19 mouse cellular contexts compared by ENCODE assay signal in the genomic region with DNA sequence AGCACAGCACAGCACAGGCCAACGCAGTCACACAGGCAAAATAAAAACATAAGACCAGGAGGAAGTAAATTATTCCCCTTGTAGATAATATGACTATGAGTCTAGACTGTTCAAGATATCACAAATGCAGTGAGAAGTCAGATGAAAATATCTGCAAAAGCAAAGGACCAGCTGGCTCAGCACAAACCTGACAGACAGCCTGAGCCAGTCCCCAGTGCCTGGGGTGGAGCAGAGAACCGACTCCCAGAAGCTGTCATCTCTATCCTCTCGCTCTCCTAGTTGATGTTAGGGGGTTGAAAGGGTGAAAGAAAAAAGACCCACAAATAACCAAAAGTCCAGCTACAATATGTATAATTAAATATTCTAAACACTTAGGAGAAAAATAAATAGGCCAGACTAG. TPM values are rescaled to one million over a fixed set of nuclear protein-coding genes. Genes with fewer than 3 reads are reported as not detected.
DNase-seq lines count a peak whose midpoint lies in the region; ATAC-seq and TF ChIP-seq lines count a peak whose summit lies in the region.
"Had no signal": no experiment of that assay in that cellular context is flagged by ENCODE, and none has a peak within 500 bp of the region (broad histone marks: within the 10 kb centered on the region; RNA-seq: fewer than 3 reads in every experiment).

No protein-coding gene starts in this region.

- no peak for ATAC-seq in kidney, postnatal 0 days (replicated peaks; ENCODE audit: low FRiP score, low read depth)
- no peak for ATAC-seq in lung, embryonic 14.5 days (ENCODE audit: insufficient read depth)
- ATAC-seq in lung, postnatal 0 days = peak; percentile 29; the same call in 1 of the 2 replicates
- ATAC-seq: forebrain, embryonic 13.5 days; forebrain, embryonic 15.5 days had no signal

- 66% methylated on average over 3 of the region's 3 CpGs for WGBS in kidney, postnatal 0 days
- 65% methylated on average over 3 of the region's 3 CpGs for WGBS in lung, embryonic 14.5 days
- 61% methylated on average over 3 of the region's 3 CpGs for WGBS in lung, postnatal 0 days

- no peak overlapping the region for H3K9ac ChIP-seq in kidney, postnatal 0 days (ENCODE audit: low read depth, low read length)
- no peak overlapping the region for H3K9ac ChIP-seq in lung, embryonic 14.5 days
- no peak overlapping the region for H3K9ac ChIP-seq in lung, postnatal 0 days (replicated peaks; ENCODE audit: low read depth)
- H3K9ac ChIP-seq: embryonic facial prominence, embryonic 13.5 days; embryonic facial prominence, embryonic 15.5 days; forebrain, embryonic 13.5 days; forebrain, embryonic 15.5 days had no signal

- H3K36me3 ChIP-seq in kidney, postnatal 0 days (ENCODE audit: insufficient read depth, low read length) = no peaks in the 10 kb centered on the region
- no peaks in the 10 kb centered on the region for H3K36me3 ChIP-seq in lung, embryonic 14.5 days (ENCODE audit: insufficient read depth)
- no peaks in the 10 kb centered on the region for H3K36me3 ChIP-seq in lung, postnatal 0 days (ENCODE audit: insufficient read depth, low read length)
- H3K36me3 ChIP-seq: embryonic facial prominence, embryonic 13.5 days; embryonic facial prominence, embryonic 15.5 days; forebrain, embryonic 15.5 days had no signal

- H3K4me2 ChIP-seq in kidney, postnatal 0 days (ENCODE audit: low read length) = no peak overlapping the region
- H3K4me2 ChIP-seq in lung, embryonic 14.5 days = no peak overlapping the region
- H3K4me2 ChIP-seq in lung, postnatal 0 days (replicated peaks; ENCODE audit: low read depth, low read length) = no peak overlapping the region
- H3K4me2 ChIP-seq: embryonic facial prominence, embryonic 13.5 days; embryonic facial prominence, embryonic 15.5 days; forebrain, embryonic 13.5 days; forebrain, embryonic 15.5 days had no signal

- no peaks in the 10 kb centered on the region for H3K4me1 ChIP-seq in kidney, postnatal 0 days (replicated peaks; ENCODE audit: insufficient read depth, low read length)
- no peaks in the 10 kb centered on the region for H3K4me1 ChIP-seq in lung, embryonic 14.5 days (ENCODE audit: insufficient read depth)
- H3K4me1 ChIP-seq in lung, postnatal 0 days (ENCODE audit: insufficient read depth, low read depth, low read length) = no peaks in the 10 kb centered on the region
- H3K4me1 ChIP-seq: embryonic facial prominence, embryonic 15.5 days; forebrain, embryonic 13.5 days; forebrain, embryonic 15.5 days had no signal

- H3K9me3 ChIP-seq in kidney, postnatal 0 days (replicated peaks; ENCODE audit: low read length) = no peaks in the 10 kb centered on the region
- H3K9me3 ChIP-seq in lung, embryonic 14.5 days (ENCODE audit: low read depth, low read length) = no peaks in the 10 kb centered on the region
- H3K9me3 ChIP-seq in lung, postnatal 0 days (ENCODE audit: low read length) = no peaks in the 10 kb centered on the region
- H3K9me3 ChIP-seq: embryonic facial prominence, embryonic 13.5 days; embryonic facial prominence, embryonic 15.5 days; forebrain, embryonic 13.5 days; forebrain, embryonic 15.5 days had no signal

- no peak overlapping the region for H3K4me3 ChIP-seq in kidney, postnatal 0 days (replicated peaks; ENCODE audit: low read depth, low read length)
- H3K4me3 ChIP-seq in lung, embryonic 14.5 days (ENCODE audit: low read depth, low read length) = no peak overlapping the region
- H3K4me3 ChIP-seq in lung, postnatal 0 days (ENCODE audit: low read depth, low read length) = no peak overlapping the region
- H3K4me3 ChIP-seq: embryonic facial prominence, embryonic 13.5 days; embryonic facial prominence, embryonic 15.5 days; erythroblast, embryonic 14.5 days; forebrain, embryonic 13.5 days; forebrain, embryonic 15.5 days had no signal

- no peaks in the 10 kb centered on the region for H3K27me3 ChIP-seq in kidney, postnatal 0 days (ENCODE audit: insufficient read depth, low read length)
- H3K27me3 ChIP-seq in lung, embryonic 14.5 days (ENCODE audit: insufficient read depth, low read length) = no peaks in the 10 kb centered on the region
- H3K27me3 ChIP-seq in lung, postnatal 0 days (replicated peaks; ENCODE audit: insufficient read depth, low read length) = no peaks in the 10 kb centered on the region
- H3K27me3 ChIP-seq: embryonic facial prominence, embryonic 13.5 days; embryonic facial prominence, embryonic 15.5 days; forebrain, embryonic 13.5 days; forebrain, embryonic 15.5 days had no signal

- TF ChIP-seq EP300 in lung, postnatal 0 days (IDR thresholded peaks at IDR 0.05) = no peak

- peak; percentile 46 for DNase-seq in kidney, postnatal 0 days (ENCODE audit: low spot score)
- no peak for DNase-seq in kidney, adult 9 months
- DNase-seq in lung, embryonic 14.5 days = peak; percentile 39
- no peak for DNase-seq in lung, postnatal 10 days
- no peak for DNase-seq in lung, postnatal 0 days (ENCODE audit: low spot score)
- no peak for DNase-seq in lung, postnatal 25 days (ENCODE audit: low spot score)
- DNase-seq: adrenal gland, adult 2 months; adrenal gland, postnatal 25 days; cerebellum, adult 11 months; cerebellum, adult 18-20 months; cerebellum, adult 8-10 months; cerebellum, adult 9-11 months; cerebellum, postnatal 36 days; embryo, embryonic 11 days had no signal

- H3K27ac ChIP-seq in kidney, postnatal 0 days = no peak overlapping the region
- H3K27ac ChIP-seq in lung, embryonic 14.5 days (ENCODE audit: low read depth) = no peak overlapping the region
- H3K27ac ChIP-seq in lung, postnatal 0 days (ENCODE audit: low read length) = no peak overlapping the region
- H3K27ac ChIP-seq: embryonic facial prominence, embryonic 13.5 days; embryonic facial prominence, embryonic 15.5 days; forebrain, embryonic 13.5 days; forebrain, embryonic 15.5 days had no signal

- no peak for TF ChIP-seq CTCF in kidney, postnatal 0 days (IDR thresholded peaks at IDR 0.05; ENCODE audit: low read depth)
- no peak for TF ChIP-seq CTCF in lung, embryonic 14.5 days (IDR thresholded peaks at IDR 0.05; ENCODE audit: low read depth)
- TF ChIP-seq CTCF in lung, postnatal 0 days (IDR thresholded peaks at IDR 0.05) = no peak

RNA-seq across cellular contexts. Expression of gene Il34, which starts 30.0 kb away (rescaled TPM):
- 5.2 and 7.5 TPM in 2 replicates for polyA plus RNA-seq in kidney, postnatal 0 days (2015; fragmentation: Nextera tagmentation; extraction: Ambion mirVana)
- 1.6 and 2.4 TPM in 2 replicates for polyA plus RNA-seq in lung, embryonic 14.5 days (2014; fragmentation: Nextera tagmentation; extraction: Ambion mirVana)
- 23.3 and 29.6 TPM in 2 replicates for polyA plus RNA-seq in lung, postnatal 0 days (2015; fragmentation: Nextera tagmentation; extraction: Ambion mirVana)
- polyA plus RNA-seq: erythroblast, embryonic 14.5 days had no signal

RNA-seq across cellular contexts. Expression of gene Mtss1l, which starts 54.4 kb away (rescaled TPM):
- polyA plus RNA-seq in kidney, postnatal 0 days (2015; fragmentation: Nextera tagmentation; extraction: Ambion mirVana) = 8.7 and 12.4 TPM in 2 replicates
- polyA plus RNA-seq in lung, embryonic 14.5 days (2014; fragmentation: Nextera tagmentation; extraction: Ambion mirVana) = 30.9 and 39.9 TPM in 2 replicates
- 13.8 and 16.6 TPM in 2 replicates for polyA plus RNA-seq in lung, postnatal 0 days (2015; fragmentation: Nextera tagmentation; extraction: Ambion mirVana)

Comparison
In these comparisons a context has a peak if more than half of its experiments do, and no peak if none do; other contexts are left out.
1. DNase-seq: peak in kidney, postnatal 0 days (single experiment) and lung, embryonic 14.5 days (single experiment); none in kidney, adult 9 months (single experiment), lung, postnatal 10 days (single experiment), lung, postnatal 0 days (single experiment) and lung, postnatal 25 days (single experiment).